Mouse (Mus musculus): ENCODE measurements around the gene Zfp182.
A peak's percentile ranks its signal among the peaks of the same experiment; 100 is the strongest.

Zfp182 gene

DNA sequence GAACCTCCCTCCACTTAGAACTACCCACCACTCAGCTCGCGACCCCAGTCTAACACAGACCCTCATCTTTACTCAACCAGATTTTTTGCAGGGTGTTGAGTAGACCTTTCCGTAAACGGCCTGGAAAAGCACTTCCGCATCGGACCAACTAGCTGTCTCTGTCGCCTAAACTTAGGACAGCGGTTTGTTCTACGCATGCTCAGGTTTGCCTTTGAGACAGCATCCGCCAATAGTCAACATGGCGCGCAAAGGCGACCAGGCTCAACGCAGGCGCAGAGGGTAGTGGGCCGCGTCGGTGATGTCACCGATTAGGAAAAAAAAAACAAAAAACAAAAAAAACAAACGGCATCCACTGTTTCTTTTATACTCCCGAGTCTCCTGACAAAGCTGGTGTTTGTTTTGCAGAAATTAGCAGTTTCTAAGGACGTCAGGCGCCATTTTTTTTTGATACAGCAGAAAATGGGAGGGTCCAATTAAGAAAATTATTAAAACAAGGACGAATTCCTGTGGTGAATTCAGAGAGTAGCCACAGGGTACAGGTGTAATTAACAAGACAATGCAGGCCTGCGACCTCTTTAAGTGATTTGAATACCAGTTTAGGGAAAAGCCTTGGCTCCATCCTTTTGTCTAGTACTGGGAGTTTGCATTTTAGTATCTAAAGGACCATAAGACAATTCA is at the start of gene Zfp182:
Zfp182 (minus strand) TSS at position 451 of the 678 bp plus-strand sequence.
- DNase-seq (ENCODE audit: low read depth, low spot score) = peak; percentile 56

DNA sequence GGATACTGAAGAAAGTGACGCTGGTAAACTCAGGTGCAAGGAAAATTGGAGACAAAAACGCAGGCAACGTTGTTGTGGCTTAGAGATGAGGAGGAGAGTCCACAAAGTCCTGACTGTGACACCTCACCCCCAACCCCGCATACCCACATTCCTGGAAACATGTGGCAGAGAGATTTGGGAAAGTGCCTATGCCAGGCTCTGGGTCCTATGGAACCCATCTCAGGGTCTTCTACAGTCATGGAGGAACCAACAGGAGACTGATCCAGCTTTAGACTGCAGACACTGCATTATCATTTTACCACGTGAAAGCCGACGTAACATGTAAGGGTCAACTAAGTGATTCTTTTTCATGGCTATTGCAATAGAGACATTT is 27.7 kb upstream of the Zfp182 start:
- no peak for DNase-seq (ENCODE audit: low read depth, low spot score)

DNA sequence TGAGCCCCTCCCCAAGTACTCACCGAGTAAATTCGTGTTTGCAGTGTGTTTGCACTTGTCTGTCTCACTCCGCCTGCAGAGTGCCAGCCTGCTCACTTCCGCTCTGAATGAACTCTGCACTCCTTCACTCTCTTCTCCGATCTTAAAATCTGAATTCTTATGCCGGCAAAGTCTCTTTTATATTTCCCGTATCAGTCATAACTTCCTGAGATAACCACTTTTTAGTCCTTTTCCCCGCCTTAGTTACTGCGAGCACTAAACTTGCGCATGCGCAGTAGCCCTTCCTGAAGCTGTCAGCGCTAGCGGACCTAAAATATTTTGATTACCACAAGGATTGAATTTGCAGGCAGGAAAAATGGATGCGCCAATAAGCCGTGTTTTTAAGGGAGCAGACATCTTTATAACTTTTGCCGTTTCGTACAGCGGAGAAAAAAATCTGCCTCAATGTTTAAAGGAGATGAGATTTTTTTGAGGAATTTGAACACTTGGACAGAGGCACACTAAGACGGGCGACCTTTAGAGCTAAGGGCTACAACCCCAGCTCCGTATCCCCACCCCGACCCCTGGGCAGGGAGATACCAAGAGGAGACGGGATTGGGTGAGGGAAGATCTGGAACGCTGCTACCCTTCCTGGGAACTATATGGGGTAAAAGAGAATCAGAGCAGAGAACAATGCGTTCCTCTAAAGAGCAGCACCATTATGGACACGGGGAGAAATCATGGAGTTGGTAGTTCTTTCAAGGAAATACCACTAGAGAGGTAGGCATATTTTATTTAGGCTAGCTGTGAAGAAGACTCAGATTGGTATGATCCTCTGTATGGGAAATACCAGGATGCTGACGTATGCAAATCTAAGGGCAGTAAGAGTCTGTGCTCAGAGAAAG is 27.1 kb upstream of the Zfp182 start, which contains the start of gene Zfp300:
Zfp300 (minus strand) TSS at position 545 of the 884 bp plus-strand sequence.
- DNase-seq (ENCODE audit: low read depth, low spot score) = peak; percentile 49

DNA sequence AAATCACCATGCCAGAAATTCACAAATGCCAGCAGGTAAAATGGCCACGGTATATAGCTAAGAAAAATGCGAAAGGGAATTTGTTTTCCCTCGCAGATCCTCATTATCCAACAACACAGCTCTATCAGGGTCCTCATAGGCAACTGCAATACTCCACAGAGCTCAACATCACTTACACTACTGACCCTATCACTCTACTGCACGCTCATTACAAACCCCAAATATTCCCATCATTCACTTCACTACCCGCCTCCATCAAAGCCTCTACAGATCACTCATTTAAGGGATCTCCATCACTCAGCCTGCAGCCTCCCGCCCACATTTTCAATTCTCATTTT is 26.5 kb upstream of the Zfp182 start:
- DNase-seq (ENCODE audit: low read depth, low spot score) = no peak

DNA sequence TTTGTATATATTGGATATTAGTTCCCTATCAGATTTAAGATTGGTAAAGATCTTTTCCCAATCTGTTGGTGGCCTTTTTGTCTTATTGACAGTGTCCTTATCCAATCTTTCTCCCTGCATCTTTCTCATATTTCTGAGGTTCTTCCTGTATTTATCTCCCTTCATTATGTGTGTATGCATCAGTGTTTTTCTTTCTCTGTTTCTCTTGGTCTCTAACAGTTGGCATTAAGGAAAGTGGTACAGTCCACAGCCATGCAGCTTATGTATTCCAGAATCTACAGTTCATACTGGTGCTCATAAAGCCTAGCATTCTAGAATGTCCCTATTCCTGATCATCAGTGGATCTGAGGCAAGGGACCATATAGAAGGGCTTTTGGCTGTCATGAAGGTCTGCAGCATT is 6.0 kb upstream of the Zfp182 start, which contains the start of gene Spaca5:
Spaca5 (plus strand) TSS at position 301 of the 400 bp plus-strand sequence.
- no peak for DNase-seq (ENCODE audit: low read depth, low spot score)

DNA sequence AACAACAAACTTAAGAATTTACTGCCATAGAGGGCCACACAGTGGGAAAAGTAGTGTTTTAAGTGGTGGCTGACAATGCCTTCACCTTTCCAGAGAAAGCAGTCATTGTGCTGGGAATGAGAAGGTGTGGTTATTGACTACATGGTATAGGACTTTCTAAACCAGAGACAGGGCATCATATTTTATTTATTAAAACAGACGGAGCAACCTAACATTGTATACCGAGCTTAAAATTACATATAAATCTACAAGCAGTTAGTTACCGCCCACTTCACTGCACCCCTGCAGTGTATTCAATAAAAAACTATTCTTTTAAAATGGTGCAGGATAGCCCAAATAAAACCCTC is 401 bp upstream of the Zfp182 start:
- no peak for DNase-seq (ENCODE audit: low read depth, low spot score)

DNA sequence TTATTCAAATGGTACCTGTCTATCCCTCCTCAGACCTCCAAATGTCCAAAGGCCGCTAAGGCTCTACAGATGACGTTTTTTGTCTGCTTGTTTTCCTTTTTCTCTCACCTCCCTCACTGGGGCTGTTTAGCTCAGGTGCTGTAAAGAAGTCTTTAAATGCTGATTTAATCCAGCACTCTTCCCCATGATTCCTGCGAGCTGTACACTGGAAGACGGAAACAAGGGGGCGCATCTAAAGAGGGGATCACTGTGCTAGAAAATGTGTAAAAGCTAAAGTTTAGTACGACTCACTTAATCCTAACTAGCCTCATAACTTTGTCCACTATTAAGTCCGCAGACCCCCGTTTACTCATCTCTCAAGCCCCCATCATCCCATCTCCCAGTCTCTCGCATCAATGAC is 656 bp downstream of the Zfp182 start:
- no peak for DNase-seq (ENCODE audit: low read depth, low spot score)

DNA sequence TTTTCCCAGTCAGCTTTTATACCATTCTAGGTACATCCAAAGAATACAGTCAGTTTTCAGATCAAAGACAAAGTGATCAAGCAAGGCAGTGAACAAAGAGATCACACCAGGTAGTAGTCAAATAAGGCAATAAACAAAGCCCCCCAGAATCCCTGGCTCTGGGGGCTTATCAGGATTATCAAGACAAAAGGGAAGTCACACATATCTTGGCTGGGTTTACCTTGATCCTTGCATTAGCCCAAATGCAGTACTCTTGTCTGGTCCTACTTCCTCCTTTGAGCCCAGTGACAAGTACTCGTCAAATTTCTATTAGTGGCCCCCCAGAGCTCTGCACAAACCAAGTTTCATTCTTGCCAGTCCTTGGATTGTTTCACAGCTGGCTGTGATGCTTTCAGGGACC is 81.2 kb downstream of the Zfp182 start:
- no peak for DNase-seq (ENCODE audit: low read depth, low spot score)
